ENCODE assay signal across 26 mouse cellular contexts in the genomic region with DNA sequence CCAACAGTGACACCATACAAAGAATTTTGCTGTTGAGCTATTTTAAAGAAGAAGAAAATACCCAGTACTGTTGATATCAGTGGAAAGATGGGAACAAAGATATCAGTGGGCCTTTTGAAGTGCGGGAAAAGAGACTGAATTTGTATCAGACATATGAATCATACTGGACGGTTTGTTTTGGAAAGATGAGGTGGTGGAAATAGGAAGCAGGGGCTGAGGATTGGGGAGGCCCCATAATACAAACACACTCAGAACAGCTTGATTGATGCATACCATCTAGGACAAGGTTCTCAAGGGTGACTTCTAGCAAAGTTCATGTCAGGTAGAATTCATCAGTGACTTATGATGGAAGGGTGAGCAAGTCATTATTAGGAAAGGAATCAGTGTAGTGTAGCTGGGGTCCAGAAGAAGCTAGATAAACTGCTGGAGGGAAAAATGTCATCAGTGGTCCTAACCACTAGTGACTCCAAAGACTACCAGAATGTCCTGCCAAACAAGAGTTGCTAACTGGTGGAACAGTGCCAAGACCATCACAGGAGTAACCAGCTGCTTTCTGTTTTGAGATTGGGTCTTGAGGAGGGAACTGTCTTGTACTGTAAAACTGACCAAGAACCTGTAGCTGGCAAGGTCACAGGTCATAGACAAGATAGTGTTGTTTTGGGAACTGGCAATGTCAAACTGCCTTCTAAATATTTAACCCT.
DNase-seq lines count a peak whose midpoint lies in the region; ATAC-seq lines count a peak whose summit lies in the region.
"Had no signal": no experiment of that assay in that cellular context is flagged by ENCODE, and none has a peak within 500 bp of the region (broad histone marks: within the 10 kb centered on the region; RNA-seq: fewer than 3 reads in every experiment).

No protein-coding gene starts in this region.

- no peak overlapping the region for H3K4me3 ChIP-seq in lung, embryonic 15.5 days
- H3K4me3 ChIP-seq: forebrain, embryonic 10.5 days; forebrain, embryonic 13.5 days; heart, adult 2 months; heart, embryonic 10.5 days; heart, embryonic 13.5 days had no signal

- H3K27me3 ChIP-seq in lung, embryonic 15.5 days: no peaks in the 10 kb centered on the region
- H3K27me3 ChIP-seq: forebrain, embryonic 13.5 days; heart, embryonic 13.5 days had no signal

- WGBS in lung, embryonic 15.5 days: 23% methylated on average over 2 of the region's 2 CpGs

- peak; percentile 6 to 8 for DNase-seq in cerebellum, postnatal 10 days
- DNase-seq in cerebellum, postnatal 25 days: no peak
- no peak for DNase-seq in lung, adult 18-20 months
- peak; percentile 18 for DNase-seq in 416B (ENCODE audit: low read depth)
- DNase-seq in lung, postnatal 10 days: peak; percentile 47
- no peak for DNase-seq in layer of hippocampus, adult 8-10 months (ENCODE audit: low spot score in 2 of 2)
- no peak for DNase-seq in adrenal gland, adult (ENCODE audit: inconsistent age in 2 of 2, low spot score in 1 of 2)
- DNase-seq: adrenal gland, adult 2 months; adrenal gland, postnatal 14 days; B cell, adult 2 months; cerebellum, adult 11 months; cerebellum, adult 2 months; cerebellum, adult 9-11 months; gastrocnemius, postnatal 10 days; gastrocnemius, postnatal 36 days; heart, adult 2 months; heart, postnatal 4 days had no signal

- no peaks in the 10 kb centered on the region for H3K4me1 ChIP-seq in lung, embryonic 15.5 days
- H3K4me1 ChIP-seq: forebrain, embryonic 10.5 days; forebrain, embryonic 13.5 days; heart, embryonic 10.5 days; heart, embryonic 13.5 days had no signal

- H3K27ac ChIP-seq in lung, embryonic 15.5 days: no peak overlapping the region
- H3K27ac ChIP-seq: forebrain, embryonic 10.5 days; forebrain, embryonic 13.5 days; heart, adult 2 months; heart, embryonic 10.5 days; heart, embryonic 13.5 days; hindbrain, embryonic 14.5 days; hindbrain, postnatal 0 days had no signal

- no peak overlapping the region for H3K4me2 ChIP-seq in lung, embryonic 15.5 days
- H3K4me2 ChIP-seq: forebrain, embryonic 13.5 days; heart, embryonic 13.5 days; hindbrain, embryonic 14.5 days had no signal

- ATAC-seq in lung, embryonic 15.5 days (ENCODE audit: borderline replicate concordance, extremely low read depth, low FRiP score, low TSS enrichment): peak; percentile 62; the same call in 1 of the 2 replicates
- ATAC-seq: activated CD4-positive, CD25-positive, alpha-beta regulatory T cell, adult 4 months; forebrain, embryonic 13.5 days; forebrain, embryonic 16.5 days; hindbrain, postnatal 0 days had no signal

- no peaks in the 10 kb centered on the region for H3K36me3 ChIP-seq in lung, embryonic 15.5 days
- H3K36me3 ChIP-seq: forebrain, embryonic 10.5 days; heart, embryonic 10.5 days; heart, embryonic 13.5 days had no signal

- no peak overlapping the region for H3K9ac ChIP-seq in lung, embryonic 15.5 days
- H3K9ac ChIP-seq: forebrain, embryonic 13.5 days; heart, embryonic 13.5 days; hindbrain, embryonic 14.5 days had no signal

- no peaks in the 10 kb centered on the region for H3K9me3 ChIP-seq in lung, embryonic 15.5 days
- H3K9me3 ChIP-seq: forebrain, embryonic 10.5 days; forebrain, embryonic 13.5 days; heart, embryonic 10.5 days; heart, embryonic 13.5 days had no signal

Comparison
In these comparisons a context has a peak if more than half of its experiments do, and no peak if none do; other contexts are left out.
1. DNase-seq: peak in cerebellum, postnatal 10 days (2 of 2), 416B (single experiment) and lung, postnatal 10 days (single experiment); none in cerebellum, postnatal 25 days (0 of 2), lung, adult 18-20 months (0 of 2), layer of hippocampus, adult 8-10 months (0 of 2) and adrenal gland, adult (0 of 2).